Mouse (Mus musculus) bone marrow, adult 2 months (tissue): ENCODE measurements around the gene Larp1.

Experiments
- CTCF ChIP-seq: fragments of 200-500 bp; IDR thresholded peaks from 2 replicates; pipeline ENCODE4 v1.5.1; 2011; ENCODE audit warnings: low read length, control low read depth; ENCODE audit not compliant: control insufficient read depth, insufficient read depth
- POLR2A ChIP-seq: fragments of 200-500 bp; IDR thresholded peaks from 2 replicates; pipeline ENCODE4 v1.6.1; 2011; ENCODE audit warnings: low read depth, mild to moderate bottlenecking, control low read depth, low read length, borderline replicate concordance; ENCODE audit not compliant: control insufficient read depth

DNA sequence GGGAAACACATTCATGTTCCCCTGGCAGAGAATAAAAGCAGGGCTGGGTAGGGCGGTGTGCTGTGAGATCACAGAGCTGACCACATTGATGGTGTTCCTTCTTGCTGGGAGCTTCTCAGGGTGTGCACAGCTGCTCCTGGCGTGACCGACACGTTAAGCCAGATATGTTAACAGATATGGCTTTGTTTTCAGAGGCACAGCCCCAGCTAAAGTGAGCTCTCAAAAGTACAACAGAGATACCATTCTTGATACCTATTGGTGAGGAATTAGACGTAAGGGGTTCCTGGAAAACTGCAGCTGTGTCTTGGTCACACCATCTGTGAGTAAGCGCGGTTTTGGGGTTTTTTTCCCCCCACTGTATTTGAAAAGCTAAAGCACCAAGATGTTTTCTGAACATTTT is 42.2 kb upstream of the Larp1 start:
- TF ChIP-seq CTCF = no peak
- no peak for TF ChIP-seq POLR2A
